Mouse (Mus musculus) heart, postnatal 0 days (tissue): ENCODE results near the gene Mtmr12.

Experiments
- CTCF ChIP-seq: IDR thresholded peaks from 2 replicates; pipeline ENCODE4 v1.5.1; 2016; ENCODE audit warnings: antibody characterized with exemption, control low read depth, low read depth
- EP300 ChIP-seq: IDR thresholded peaks from 2 replicates; pipeline ENCODE4 v1.6.1; 2016; ENCODE audit warnings: antibody characterized with exemption, low read depth

DNA sequence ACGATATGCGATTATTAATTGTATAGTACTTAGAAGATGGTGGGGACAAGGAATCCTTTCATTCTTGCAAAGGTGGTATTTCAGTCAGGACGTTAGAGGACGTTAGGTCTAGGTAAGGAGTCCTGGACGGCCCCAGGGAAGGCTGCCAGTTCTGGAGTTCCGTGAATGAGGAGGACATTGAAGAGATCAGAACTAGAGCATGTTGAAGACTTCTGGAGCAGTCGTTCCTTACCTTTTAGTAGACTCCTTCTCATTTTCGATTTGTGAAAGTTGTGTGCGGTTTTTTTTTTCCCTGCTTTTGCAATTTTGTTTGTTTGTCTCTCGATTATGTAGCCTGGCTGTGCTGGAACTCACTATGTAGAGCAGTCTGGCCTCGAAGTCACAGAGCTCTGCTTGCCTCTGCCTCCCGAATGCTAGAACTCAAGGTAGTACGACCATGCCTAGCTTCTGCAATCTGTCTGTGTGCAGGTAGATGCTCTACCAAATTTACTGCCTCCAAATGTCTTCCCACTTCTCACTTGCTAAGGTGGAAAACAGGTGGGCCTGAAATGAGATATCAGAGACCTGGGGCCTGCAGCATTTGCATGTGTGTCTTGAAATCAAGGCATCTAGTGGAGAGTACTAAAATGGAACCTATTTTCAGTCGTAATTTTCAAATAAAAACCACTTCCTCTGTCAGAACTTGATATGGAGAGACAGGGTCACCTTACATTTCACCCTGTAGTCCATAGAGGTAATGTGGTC lies 1.2 kb downstream of the Mtmr12 start:
- TF ChIP-seq CTCF (no peak), EP300 (no peak)
